Mouse (Mus musculus): ENCODE results near the gene Krtap3-1. TPM values are rescaled to one million over a fixed set of nuclear protein-coding genes. Genes with fewer than 3 reads are reported as not detected.

Gene Krtap3-1
- polyA plus RNA-seq, 1 experiment, result not detected

- no peaks in the 10 kb centered on the region for H3K79me2 ChIP-seq (ENCODE audit: control insufficient read depth, insufficient read depth)
- no peak for TF ChIP-seq CEBPB (IDR thresholded peaks at IDR 0.05; ENCODE audit: insufficient read depth, poor library complexity, severe bottlenecking)
- TF ChIP-seq MAX (IDR thresholded peaks at IDR 0.05; ENCODE audit: low read depth), result no peak
- H3K36me3 ChIP-seq (ENCODE audit: control insufficient read depth, insufficient read depth), result no peaks in the 10 kb centered on the region
- H3ac ChIP-seq (ENCODE audit: control insufficient read depth, insufficient read length), result no peak overlapping the region
- no peaks in the 10 kb centered on the region for H3K27me3 ChIP-seq (ENCODE audit: control insufficient read depth, insufficient read depth, insufficient read length)
- H3K4me2 ChIP-seq (ENCODE audit: low read depth), result no peak overlapping the region
- H3K4me3 ChIP-seq, result no peak overlapping the region
Observed at GRCm38 (mm10) chr11:99556195-99556594, 10.2 kb downstream of the Krtap3-1 start.

- TF ChIP-seq TCF3 (IDR thresholded peaks at IDR 0.05; ENCODE audit: insufficient read length, low read depth), result no peak
- no peak for TF ChIP-seq MYOG (IDR thresholded peaks at IDR 0.05; ENCODE audit: control insufficient read depth in 1 of 3, insufficient read depth in 1 of 3, insufficient read length in 2 of 3, low read depth in 2 of 3)
- no peak for TF ChIP-seq MAX (IDR thresholded peaks at IDR 0.05; ENCODE audit: low read depth)
Observed at GRCm38 (mm10) chr11:99550765-99551164, 15.7 kb downstream of the Krtap3-1 start, which contains the start of gene Krtap3-3. Krtap3-3 (minus strand) TSS chr11:99550865.

GRCm38 (mm10) chr11:99547892-99548291 is 18.5 kb downstream of the Krtap3-1 start:
- H3K79me2 ChIP-seq (ENCODE audit: control insufficient read depth, insufficient read depth), result no peaks in the 10 kb centered on the region
- no peak for TF ChIP-seq MAX (IDR thresholded peaks at IDR 0.05; ENCODE audit: low read depth)
- no peak for TF ChIP-seq POLR2A (IDR thresholded peaks at IDR 0.05; ENCODE audit: insufficient read length, low read depth)
- no peak for TF ChIP-seq REST (IDR thresholded peaks at IDR 0.05; ENCODE audit: insufficient read depth, insufficient read length)
- no peak for TF ChIP-seq POLR2AphosphoS2 (IDR thresholded peaks at IDR 0.05; ENCODE audit: insufficient read length, low read depth)
- no peak for TF ChIP-seq CEBPB (IDR thresholded peaks at IDR 0.05; ENCODE audit: insufficient read depth, poor library complexity, severe bottlenecking)
- TF ChIP-seq SRF (IDR thresholded peaks at IDR 0.05; ENCODE audit: control insufficient read depth, insufficient read length, low read depth), result no peak
- TF ChIP-seq USF1 (IDR thresholded peaks at IDR 0.05; ENCODE audit: low read depth), result no peak
- no peak for TF ChIP-seq TCF12 (IDR thresholded peaks at IDR 0.05; ENCODE audit: insufficient read depth, poor library complexity, severe bottlenecking)
- TF ChIP-seq MYOD1 (IDR thresholded peaks at IDR 0.05; ENCODE audit: control insufficient read depth in 1 of 3, insufficient read length in 2 of 3, low read depth in 2 of 3), result no peak
- TF ChIP-seq TCF3 (IDR thresholded peaks at IDR 0.05; ENCODE audit: insufficient read length, low read depth), result no peak
- no peak for TF ChIP-seq MYOG (IDR thresholded peaks at IDR 0.05; ENCODE audit: control insufficient read depth in 1 of 3, insufficient read depth in 1 of 3, insufficient read length in 2 of 3, low read depth in 2 of 3)
- TF ChIP-seq E2F4 (IDR thresholded peaks at IDR 0.05; ENCODE audit: insufficient read depth), result no peak
- H3K27me3 ChIP-seq (ENCODE audit: control insufficient read depth, insufficient read depth, insufficient read length), result no peaks in the 10 kb centered on the region
- no peak overlapping the region for H3K4me3 ChIP-seq
- no peak overlapping the region for H3ac ChIP-seq (ENCODE audit: control insufficient read depth, insufficient read length)
- H3K4me2 ChIP-seq (ENCODE audit: low read depth), result no peak overlapping the region
- H3K36me3 ChIP-seq (ENCODE audit: control insufficient read depth, insufficient read depth), result no peaks in the 10 kb centered on the region

More at GRCm38 (mm10) chr11:99550765-99551164, 15.7 kb downstream of the Krtap3-1 start, which contains the start of gene Krtap3-3:
- no peaks in the 10 kb centered on the region for H3K36me3 ChIP-seq (ENCODE audit: control insufficient read depth, insufficient read depth)
- H3K4me2 ChIP-seq (ENCODE audit: low read depth), result no peak within 1 kb of the TSS
- H3ac ChIP-seq (ENCODE audit: control insufficient read depth, insufficient read length), result no peak within 1 kb of the TSS
- H3K79me2 ChIP-seq (ENCODE audit: control insufficient read depth, insufficient read depth), result no peaks in the 10 kb centered on the region
- H3K27me3 ChIP-seq (ENCODE audit: control insufficient read depth, insufficient read depth, insufficient read length), result no peaks in the 10 kb centered on the region
- no peak within 1 kb of the TSS for H3K4me3 ChIP-seq

GRCm38 (mm10) chr11:99539721-99540120 is 26.7 kb downstream of the Krtap3-1 start:
- TF ChIP-seq POLR2AphosphoS2 (IDR thresholded peaks at IDR 0.05; ENCODE audit: insufficient read length, low read depth) (no peak), TCF12 (IDR thresholded peaks at IDR 0.05; ENCODE audit: insufficient read depth, poor library complexity, severe bottlenecking) (no peak), MYOG (IDR thresholded peaks at IDR 0.05; ENCODE audit: control insufficient read depth in 1 of 3, insufficient read depth in 1 of 3, insufficient read length in 2 of 3, low read depth in 2 of 3) (no peak), MYOD1 (IDR thresholded peaks at IDR 0.05; ENCODE audit: control insufficient read depth in 1 of 3, insufficient read length in 2 of 3, low read depth in 2 of 3) (no peak), CEBPB (IDR thresholded peaks at IDR 0.05; ENCODE audit: insufficient read depth, poor library complexity, severe bottlenecking) (no peak), REST (IDR thresholded peaks at IDR 0.05; ENCODE audit: insufficient read depth, insufficient read length) (no peak)
- no peaks in the 10 kb centered on the region for H3K36me3 ChIP-seq (ENCODE audit: control insufficient read depth, insufficient read depth)
- no peaks in the 10 kb centered on the region for H3K79me2 ChIP-seq (ENCODE audit: control insufficient read depth, insufficient read depth)
- no peaks in the 10 kb centered on the region for H3K27me3 ChIP-seq (ENCODE audit: control insufficient read depth, insufficient read depth, insufficient read length)
- no peak overlapping the region for H3K4me2 ChIP-seq (ENCODE audit: low read depth)
- no peak overlapping the region for H3K4me3 ChIP-seq
- no peak overlapping the region for H3ac ChIP-seq (ENCODE audit: control insufficient read depth, insufficient read length)

GRCm38 (mm10) chr11:99521288-99521860 is 45.1 kb downstream of the Krtap3-1 start, which contains the start of gene Krt39:
Krt39 (minus strand) TSS chr11:99521338.
- Histone ChIP-seq H3K36me3 (ENCODE audit: control insufficient read depth, insufficient read depth) (no peaks in the 10 kb centered on the region), H3K79me2 (ENCODE audit: control insufficient read depth, insufficient read depth) (no peaks in the 10 kb centered on the region), H3K4me2 (ENCODE audit: low read depth) (no peak within 1 kb of the TSS), H3K4me3 (no peak within 1 kb of the TSS), H3ac (ENCODE audit: control insufficient read depth, insufficient read length) (no peak within 1 kb of the TSS), H3K27me3 (ENCODE audit: control insufficient read depth, insufficient read depth, insufficient read length) (no peaks in the 10 kb centered on the region)
- TF ChIP-seq POLR2AphosphoS2 (IDR thresholded peaks at IDR 0.05; ENCODE audit: insufficient read length, low read depth) (no peak), CEBPB (IDR thresholded peaks at IDR 0.05; ENCODE audit: insufficient read depth, poor library complexity, severe bottlenecking) (no peak), TCF3 (IDR thresholded peaks at IDR 0.05; ENCODE audit: insufficient read length, low read depth) (no peak), E2F4 (IDR thresholded peaks at IDR 0.05; ENCODE audit: insufficient read depth) (no peak), USF1 (IDR thresholded peaks at IDR 0.05; ENCODE audit: low read depth) (no peak), MYOD1 (IDR thresholded peaks at IDR 0.05; ENCODE audit: control insufficient read depth in 1 of 3, insufficient read length in 2 of 3, low read depth in 2 of 3) (no peak)

Other genes starting within 250 kb of the Krtap3-1 start
- not detected for gene Krt25, start 243.7 kb downstream of the Krtap3-1 start, polyA plus RNA-seq (2012; fragmentation: generic; extraction: Trizol)
- gene Krt26, start 228.7 kb downstream of the Krtap3-1 start, polyA plus RNA-seq (2012; fragmentation: generic; extraction: Trizol), result not detected
- not detected for gene Krt27, start 215.5 kb downstream of the Krtap3-1 start, polyA plus RNA-seq (2012; fragmentation: generic; extraction: Trizol)
- gene Krt28, start 191.7 kb downstream of the Krtap3-1 start, polyA plus RNA-seq (2012; fragmentation: generic; extraction: Trizol), result 0.04 TPM
- gene Krt10, start 177.3 kb downstream of the Krtap3-1 start, polyA plus RNA-seq (2012; fragmentation: generic; extraction: Trizol), result 6.7 TPM
- gene Krt12, start 144.4 kb downstream of the Krtap3-1 start, polyA plus RNA-seq (2012; fragmentation: generic; extraction: Trizol), result not detected
- not detected for gene Krt20, start 128.5 kb downstream of the Krtap3-1 start, polyA plus RNA-seq (2012; fragmentation: generic; extraction: Trizol)
- 0.02 TPM for gene Krt23, start 73.5 kb downstream of the Krtap3-1 start, polyA plus RNA-seq (2012; fragmentation: generic; extraction: Trizol)
- gene Krt39, start 45.3 kb downstream of the Krtap3-1 start, polyA plus RNA-seq (2012; fragmentation: generic; extraction: Trizol), result not detected
- not detected for gene Krt40, start 23.5 kb downstream of the Krtap3-1 start, polyA plus RNA-seq (2012; fragmentation: generic; extraction: Trizol)
- gene Krtap3-3, start 15.8 kb downstream of the Krtap3-1 start, polyA plus RNA-seq (2012; fragmentation: generic; extraction: Trizol), result not detected
- not detected for gene Krtap3-2, start 9.8 kb downstream of the Krtap3-1 start, polyA plus RNA-seq (2012; fragmentation: generic; extraction: Trizol)
- gene Gm11939, start 7.2 kb downstream of the Krtap3-1 start, polyA plus RNA-seq (2012; fragmentation: generic; extraction: Trizol), result not detected
- not detected for gene Krtap1-5, start 14.4 kb upstream of the Krtap3-1 start, polyA plus RNA-seq (2012; fragmentation: generic; extraction: Trizol)
- gene Krtap1-4, start 17.0 kb upstream of the Krtap3-1 start, polyA plus RNA-seq (2012; fragmentation: generic; extraction: Trizol), result not detected
- gene Krtap1-3, start 24.7 kb upstream of the Krtap3-1 start, polyA plus RNA-seq (2012; fragmentation: generic; extraction: Trizol), result not detected
- gene Krtap9-3, start 31.5 kb upstream of the Krtap3-1 start, polyA plus RNA-seq (2012; fragmentation: generic; extraction: Trizol), result not detected
- gene Gm11938, start 36.7 kb upstream of the Krtap3-1 start, polyA plus RNA-seq (2012; fragmentation: generic; extraction: Trizol), result not detected
- gene Gm11937, start 43.6 kb upstream of the Krtap3-1 start, polyA plus RNA-seq (2012; fragmentation: generic; extraction: Trizol), result not detected
- gene Krtap2-4, start 48.2 kb upstream of the Krtap3-1 start, polyA plus RNA-seq (2012; fragmentation: generic; extraction: Trizol), result not detected
- not detected for gene Gm11562, start 53.8 kb upstream of the Krtap3-1 start, polyA plus RNA-seq (2012; fragmentation: generic; extraction: Trizol)
- gene Krtap4-1, start 61.6 kb upstream of the Krtap3-1 start, polyA plus RNA-seq (2012; fragmentation: generic; extraction: Trizol), result not detected
- gene Krtap4-2, start 68.5 kb upstream of the Krtap3-1 start, polyA plus RNA-seq (2012; fragmentation: generic; extraction: Trizol), result not detected
- not detected for gene Krtap4-7, start 77.5 kb upstream of the Krtap3-1 start, polyA plus RNA-seq (2012; fragmentation: generic; extraction: Trizol)
- not detected for gene Gm11555, start 83.6 kb upstream of the Krtap3-1 start, polyA plus RNA-seq (2012; fragmentation: generic; extraction: Trizol)
- gene Gm11563, start 92.3 kb upstream of the Krtap3-1 start, polyA plus RNA-seq (2012; fragmentation: generic; extraction: Trizol), result not detected
- gene Krtap4-6, start 99.3 kb upstream of the Krtap3-1 start, polyA plus RNA-seq (2012; fragmentation: generic; extraction: Trizol), result not detected
- gene Gm14190, start 124.1 kb upstream of the Krtap3-1 start, polyA plus RNA-seq (2012; fragmentation: generic; extraction: Trizol), result not detected
- not detected for gene Gm14180, start 167.7 kb upstream of the Krtap3-1 start, polyA plus RNA-seq (2012; fragmentation: generic; extraction: Trizol)
- not detected for gene Gm11595, start 206.3 kb upstream of the Krtap3-1 start, polyA plus RNA-seq (2012; fragmentation: generic; extraction: Trizol)
- not detected for gene Krtap4-8, start 214.1 kb upstream of the Krtap3-1 start, polyA plus RNA-seq (2012; fragmentation: generic; extraction: Trizol)
- gene Krtap4-9, start 218.6 kb upstream of the Krtap3-1 start, polyA plus RNA-seq (2012; fragmentation: generic; extraction: Trizol), result not detected
- gene Gm11596, start 226.8 kb upstream of the Krtap3-1 start, polyA plus RNA-seq (2012; fragmentation: generic; extraction: Trizol), result not detected
- not detected for gene Gm11569, start 232.3 kb upstream of the Krtap3-1 start, polyA plus RNA-seq (2012; fragmentation: generic; extraction: Trizol)
- gene Gm11554, start 237.8 kb upstream of the Krtap3-1 start, polyA plus RNA-seq (2012; fragmentation: generic; extraction: Trizol), result not detected
- not detected for gene Krtap4-13, start 243.3 kb upstream of the Krtap3-1 start, polyA plus RNA-seq (2012; fragmentation: generic; extraction: Trizol)
- gene Gm11564, start 249.0 kb upstream of the Krtap3-1 start, polyA plus RNA-seq (2012; fragmentation: generic; extraction: Trizol), result not detected

All from myocyte (in vitro differentiated cells).